Mouse (Mus musculus) midbrain, embryonic 14.5 days (tissue): Measurements from ENCODE around the gene Depdc5. TPM values are rescaled to one million over a fixed set of nuclear protein-coding genes. Genes with fewer than 3 reads are reported as not detected.
A peak's percentile ranks its signal among the peaks of the same experiment; 100 is the strongest.
"Not testable (repeated sequence)": the region's sequence is repeated elsewhere in the genome, so short reads cannot be mapped to it uniquely, and the experiment has no call there.

ENCODE experiments used
- ATAC-seq: fragments of 200-750 bp; cut with Nextera tagmentation; 2 replicates; pipeline ENCODE4 v1.8.0; 2017; ENCODE audit warnings: moderate number of reproducible peaks, moderate library complexity; ENCODE audit not compliant: low FRiP score, low TSS enrichment
- DNase-seq: peaks from one replicate; pipeline ENCODE4 v3.0.0-alpha.2; 2015
- H3K27ac ChIP-seq: fragments of 300-500 bp; sonication (generic); replicated peaks from 2 replicates; pipeline ENCODE4 v1.5.1; 2014; ENCODE audit warnings: mild to moderate bottlenecking, low read depth, low read length, moderate library complexity
- H3K27me3 ChIP-seq: fragments of 300-500 bp; sonication (generic); 2 replicates; pipeline ENCODE4 v1.6.1; 2014; ENCODE audit warnings: low read length, control low read depth, mixed read lengths; ENCODE audit not compliant: control insufficient read depth, insufficient read depth
- H3K36me3 ChIP-seq: fragments of 300-500 bp; sonication (generic); 2 replicates; pipeline ENCODE4 v1.6.1; 2014; ENCODE audit warnings: low read length, control low read depth; ENCODE audit not compliant: control insufficient read depth, insufficient read depth
- H3K4me1 ChIP-seq: fragments of 300-500 bp; sonication (generic); 2 replicates; pipeline ENCODE4 v1.6.1; 2014; ENCODE audit warnings: mild to moderate bottlenecking, antibody characterized with exemption, low read length, control low read depth; ENCODE audit not compliant: control insufficient read depth, insufficient read depth
- H3K4me2 ChIP-seq: fragments of 300-500 bp; sonication (generic); 2 replicates; pipeline ENCODE4 v1.6.1; 2014; ENCODE audit warnings: mild to moderate bottlenecking, low read length, moderate library complexity
- H3K4me3 ChIP-seq: fragments of 300-500 bp; sonication (generic); replicated peaks from 2 replicates; pipeline ENCODE4 v1.5.1; 2014; ENCODE audit warnings: low read depth, low read length
- H3K9ac ChIP-seq: fragments of 300-500 bp; sonication (generic); replicated peaks from 2 replicates; pipeline ENCODE4 v1.6.1; 2014; ENCODE audit warnings: mild to moderate bottlenecking, low read length, moderate library complexity
- H3K9me3 ChIP-seq: fragments of 300-500 bp; sonication (generic); 2 replicates; pipeline ENCODE4 v1.6.1; 2016; ENCODE audit warnings: low read length, control low read depth, mixed read lengths; ENCODE audit not compliant: control insufficient read depth
- WGBS: fragments of 180-500 bp; shearing (Covaris S2); extraction: QIAGEN DNeasy Blood & Tissue Kit; methylation state at CpG from one replicate; pipeline ENCODE4 v1.1.7; 2014; 5-methylcytosine and 5-hydroxymethylcytosine counted together
- polyA plus RNA-seq: library from polyadenylated mRNA; unstranded; fragments of >200 nt; fragmentation: Nextera tagmentation; extraction: Ambion mirVana; gene quantifications from 2 replicates; pipeline ENCODE4 v1.2.1, GENCODE M21; 2014

The Depdc5 gene
- polyA plus RNA-seq, 1 experiment from 2014 or later: 30.9 TPM

DNA sequence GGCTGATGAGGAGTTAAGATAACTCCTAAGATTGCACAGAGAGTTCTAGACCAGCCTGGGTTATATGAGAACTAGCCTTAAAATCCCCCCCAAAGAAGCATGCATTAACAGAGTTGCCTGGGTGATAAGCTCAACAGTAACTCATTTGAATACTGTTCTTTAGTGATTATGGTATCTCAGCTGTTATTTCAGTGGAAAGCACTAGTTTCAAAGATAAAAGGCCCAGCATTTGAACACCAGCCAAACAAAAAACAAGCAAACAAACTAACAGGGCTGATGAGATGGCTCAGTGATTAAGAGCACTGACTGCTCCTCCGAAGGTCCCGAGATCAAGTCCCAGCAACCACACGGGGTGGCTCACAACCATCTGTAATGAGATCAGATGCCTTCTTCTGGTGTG lies 14.3 kb upstream of the Depdc5 start:
- ATAC-seq (no peak), DNase-seq (no peak)
- no peak overlapping the region for H3K27ac ChIP-seq

DNA sequence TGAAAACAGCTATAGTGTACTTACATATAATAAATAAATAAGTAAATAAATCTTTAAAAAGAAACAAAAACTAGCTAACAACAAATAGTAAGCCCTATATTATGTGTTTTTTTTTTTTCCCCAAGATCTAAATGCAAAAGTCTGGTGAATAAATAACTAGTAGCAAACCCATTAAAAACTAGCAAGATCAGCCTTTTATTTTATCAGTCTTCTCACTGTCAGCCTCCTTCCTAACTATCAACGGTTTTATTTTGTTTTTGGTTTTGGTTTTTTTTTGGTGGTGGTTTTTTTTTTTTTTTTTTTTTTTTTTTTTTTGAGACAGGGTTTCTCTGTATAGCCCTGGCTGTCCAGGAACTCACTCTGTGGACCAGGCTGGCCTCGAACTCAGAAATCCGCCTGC lies 13.9 kb upstream of the Depdc5 start:
- H3K27me3 ChIP-seq, H3K4me3 ChIP-seq, ATAC-seq, H3K27ac ChIP-seq, DNase-seq, H3K9me3 ChIP-seq, H3K4me2 ChIP-seq, H3K9ac ChIP-seq: not testable (repeated sequence)
- H3K4me1 ChIP-seq: peaks cover 22% of the 10 kb centered on the region
- peaks cover 24% of the 10 kb centered on the region; the same call in 1 of the 2 replicates for H3K36me3 ChIP-seq
- 95% methylated on average over 3 of the region's 3 CpGs for WGBS

More for the DNA sequence above, 14.3 kb upstream of the Depdc5 start:
- 97% methylated on average over 3 of the region's 3 CpGs for WGBS
- no peak overlapping the region for H3K9ac ChIP-seq
- no peaks in the 10 kb centered on the region for H3K9me3 ChIP-seq
- H3K4me2 ChIP-seq: no peak overlapping the region
- peaks cover 24% of the 10 kb centered on the region; the same call in 1 of the 2 replicates for H3K36me3 ChIP-seq
- H3K27me3 ChIP-seq: no peaks in the 10 kb centered on the region
- peaks cover 22% of the 10 kb centered on the region for H3K4me1 ChIP-seq
- H3K4me3 ChIP-seq: no peak overlapping the region

DNA sequence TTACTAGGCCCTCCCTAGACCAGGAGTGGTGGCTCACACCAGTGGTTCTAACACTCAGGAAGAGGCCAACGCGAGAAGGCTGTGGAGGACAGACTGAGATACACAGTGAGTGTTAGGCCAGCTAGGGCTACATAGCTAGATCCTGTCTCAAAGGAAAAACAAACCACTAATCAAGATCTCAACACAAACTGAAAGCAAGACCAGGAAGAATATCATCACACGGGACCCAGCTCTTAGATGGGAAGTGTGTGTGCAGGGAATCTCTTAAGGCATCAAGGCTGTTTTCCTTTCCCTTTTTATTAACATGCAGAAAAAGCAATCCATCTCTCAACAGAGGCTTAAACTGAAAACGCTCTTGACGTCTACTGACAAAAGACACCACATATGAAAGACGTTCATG lies 11.5 kb upstream of the Depdc5 start:
- H3K4me2 ChIP-seq: peak overlapping the region; percentile 80
- DNase-seq: no peak
- H3K9me3 ChIP-seq: no peaks in the 10 kb centered on the region
- no peak overlapping the region for H3K9ac ChIP-seq
- ATAC-seq: no peak
- no peak overlapping the region for H3K4me3 ChIP-seq
- WGBS: 77% methylated on average over 6 of the region's 6 CpGs
- H3K27me3 ChIP-seq: no peaks in the 10 kb centered on the region
- H3K36me3 ChIP-seq: peaks cover 9% of the 10 kb centered on the region; the same call in 1 of the 2 replicates
- peaks cover 22% of the 10 kb centered on the region for H3K4me1 ChIP-seq
- H3K27ac ChIP-seq: no peak overlapping the region

DNA sequence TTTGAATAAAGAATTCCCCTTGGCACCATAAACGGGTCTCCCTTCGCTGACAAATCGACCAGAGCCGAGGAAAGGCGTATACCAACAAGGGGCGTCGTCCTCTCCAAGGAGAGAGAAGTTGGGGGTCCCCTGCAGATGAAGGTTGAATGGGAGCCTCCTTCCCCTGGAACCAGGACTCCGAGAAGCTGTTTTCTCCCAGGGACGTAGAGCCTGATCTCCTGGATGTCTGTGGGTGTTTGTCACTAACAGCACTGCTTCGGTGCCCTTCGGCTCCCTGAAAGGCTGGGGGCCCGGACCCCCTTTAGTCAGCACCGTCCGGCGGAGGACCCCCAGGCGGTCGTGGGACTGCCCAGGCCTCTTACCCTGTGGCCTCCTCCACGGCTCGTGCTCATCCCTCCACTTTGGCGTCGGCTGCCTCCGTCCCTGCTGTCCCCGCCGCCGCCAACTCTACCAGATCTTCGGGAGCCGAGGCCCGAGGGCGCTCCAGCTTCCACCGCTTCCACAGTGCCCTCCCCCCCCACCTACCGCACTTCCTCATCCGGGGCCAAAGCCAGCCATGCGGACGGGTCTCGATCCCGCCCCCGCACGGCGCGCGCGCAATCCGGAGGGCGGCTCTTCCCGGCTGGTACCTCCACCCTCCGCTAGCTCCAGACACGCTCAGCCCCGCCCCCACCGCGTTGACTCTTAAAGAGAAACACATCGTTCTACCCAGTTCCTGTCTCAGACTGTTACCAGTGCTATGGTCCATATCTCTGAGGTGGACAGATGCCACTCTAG lies 9.6 kb upstream of the Depdc5 start, which contains the start of gene Prr14l:
Gene Prr14l (minus strand): TSS at position 526 of the 777 bp plus-strand sequence.
- Histone ChIP-seq H3K9ac (peak within 1 kb of the TSS; percentile 88), H3K27ac (peak within 1 kb of the TSS; percentile 68), H3K9me3 (no peaks in the 10 kb centered on the region), H3K4me3 (peak within 1 kb of the TSS; percentile 69), H3K4me2 (peak within 1 kb of the TSS; percentile 80), H3K4me1 (peaks cover 22% of the 10 kb centered on the region), H3K36me3 (peaks cover 7% of the 10 kb centered on the region; the same call in 1 of the 2 replicates), H3K27me3 (no peaks in the 10 kb centered on the region)
- DNase-seq (peak; percentile 99), ATAC-seq (peak; percentile 97)
- WGBS: under 1% methylated on average over 51 of the region's 51 CpGs

DNA sequence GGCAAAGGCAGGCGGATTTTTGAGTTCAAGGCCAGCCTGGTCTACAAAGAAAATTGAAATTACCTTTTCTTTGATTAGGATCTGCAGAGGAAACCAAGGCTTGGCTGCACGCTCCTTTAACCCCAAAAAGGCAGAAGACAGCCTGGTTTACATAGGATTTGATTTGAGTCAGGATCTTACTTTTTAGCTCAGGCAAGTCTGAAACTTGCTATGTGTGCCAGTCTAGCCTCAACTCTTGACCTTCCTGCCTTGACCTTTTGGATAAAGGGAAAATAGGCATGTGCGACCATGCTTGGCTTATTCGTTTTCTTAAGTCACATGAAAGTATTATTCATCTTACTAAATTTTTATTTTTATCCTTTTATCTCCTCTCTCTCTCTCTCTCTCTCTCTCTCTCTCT lies 8.7 kb upstream of the Depdc5 start:
- Histone ChIP-seq H3K9ac (no peak overlapping the region), H3K4me3 (no peak overlapping the region), H3K4me2 (no peak overlapping the region; the same call in 1 of the 2 replicates), H3K36me3 (peaks cover 7% of the 10 kb centered on the region; the same call in 1 of the 2 replicates), H3K27ac (peak overlapping the region; percentile 68), H3K27me3 (no peaks in the 10 kb centered on the region), H3K9me3 (no peaks in the 10 kb centered on the region), H3K4me1 (peaks cover 22% of the 10 kb centered on the region)
- WGBS: 79% methylated on average over 4 of the region's 4 CpGs
- no peak for ATAC-seq
- DNase-seq: no peak

DNA sequence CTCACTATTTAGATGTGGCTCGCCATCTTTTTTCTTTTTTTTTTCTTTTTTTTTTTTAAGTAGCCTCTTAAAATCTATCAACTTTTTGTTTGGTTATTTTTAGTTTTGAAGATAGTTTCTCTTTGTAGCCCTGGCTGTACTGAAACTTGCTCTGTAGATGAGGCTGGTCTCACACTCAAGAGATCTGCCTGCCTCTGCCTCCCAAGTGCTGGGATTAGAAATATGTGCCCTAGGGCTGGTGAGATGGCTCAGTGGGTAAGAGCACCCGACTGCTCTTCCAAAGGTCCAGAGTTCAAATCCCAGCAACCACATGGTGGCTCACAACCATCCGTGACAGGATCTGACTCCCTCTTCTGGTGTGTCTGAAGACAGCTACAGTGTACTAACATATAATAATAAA lies 8.2 kb upstream of the Depdc5 start:
- ATAC-seq, DNase-seq: not testable (repeated sequence)
- 93% methylated on average over 2 of the region's 3 CpGs for WGBS

DNA sequence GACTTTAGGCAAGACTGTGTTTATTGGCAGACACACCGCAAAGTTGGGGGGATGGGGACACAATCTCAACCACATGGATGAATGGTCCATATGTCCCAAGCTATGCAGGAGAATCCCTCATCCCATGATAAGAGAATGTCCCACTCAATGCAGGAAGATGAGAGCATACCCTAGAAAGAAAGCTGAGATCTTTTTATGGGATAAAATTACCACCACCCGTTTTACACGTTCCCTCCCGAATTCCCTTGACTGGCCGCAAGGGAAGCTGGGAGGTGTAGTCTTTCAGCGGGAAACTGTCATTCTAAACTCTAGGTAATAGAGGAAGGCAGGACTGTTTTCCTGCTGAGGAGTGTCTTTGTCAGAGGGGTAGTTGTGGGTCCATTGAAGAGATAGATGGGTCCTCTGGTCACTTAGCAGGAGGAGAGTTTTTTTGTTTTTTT lies 5.7 kb upstream of the Depdc5 start:
- Histone ChIP-seq H3K4me3 (peak overlapping the region; percentile 46), H3K4me2 (peak overlapping the region; percentile 66), H3K27ac (peak overlapping the region; percentile 60), H3K9ac (peak overlapping the region; percentile 57), H3K4me1 (peaks cover 6% of the 10 kb centered on the region), H3K36me3 (no peaks in the 10 kb centered on the region), H3K9me3 (no peaks in the 10 kb centered on the region), H3K27me3 (no peaks in the 10 kb centered on the region)
- WGBS: 3% methylated on average over 6 of the region's 6 CpGs
- peak; percentile 82 for DNase-seq
- no peak for ATAC-seq

More for the DNA sequence above, 8.2 kb upstream of the Depdc5 start:
- H3K9ac ChIP-seq, H3K4me3 ChIP-seq, H3K4me2 ChIP-seq, H3K27me3 ChIP-seq, H3K36me3 ChIP-seq, H3K9me3 ChIP-seq, H3K27ac ChIP-seq: not testable (repeated sequence)
- peaks cover 22% of the 10 kb centered on the region for H3K4me1 ChIP-seq

DNA sequence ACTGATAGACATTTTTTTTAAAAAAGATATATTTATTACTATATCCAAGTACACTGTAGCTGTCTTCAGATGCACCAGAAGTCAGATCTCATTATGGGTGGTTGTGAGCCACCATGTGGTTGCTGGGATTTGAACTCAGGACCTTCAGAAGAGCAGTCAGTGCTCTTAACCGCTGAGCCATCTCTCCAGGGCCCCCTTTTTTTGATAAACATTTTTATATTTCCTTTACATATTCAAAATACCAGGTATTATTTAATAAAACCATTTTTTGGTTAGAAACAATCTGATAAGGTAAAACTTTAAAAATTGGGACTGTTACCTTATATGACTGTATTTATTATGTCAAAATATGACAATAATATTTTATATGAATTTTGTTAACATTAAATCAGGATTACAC lies 2.4 kb upstream of the Depdc5 start:
- no peak overlapping the region for H3K4me3 ChIP-seq
- no peaks in the 10 kb centered on the region for H3K27me3 ChIP-seq
- no peak for ATAC-seq
- WGBS: 86% methylated on average over 1 of the region's 1 CpGs
- H3K4me2 ChIP-seq: no peak overlapping the region
- no peak overlapping the region for H3K27ac ChIP-seq
- H3K9me3 ChIP-seq: no peaks in the 10 kb centered on the region
- no peaks in the 10 kb centered on the region for H3K36me3 ChIP-seq
- no peak overlapping the region for H3K9ac ChIP-seq
- peaks cover 5% of the 10 kb centered on the region; the same call in 1 of the 2 replicates for H3K4me1 ChIP-seq
- no peak for DNase-seq
